Mouse (Mus musculus) stomach, postnatal 0 days (tissue): ENCODE measurements around the gene Tomm22.

Experiments used
- CTCF ChIP-seq: IDR thresholded peaks from 2 replicates; pipeline ENCODE4 v1.5.1; 2016; ENCODE audit warnings: antibody characterized with exemption, low read depth, mild to moderate bottlenecking, moderate library complexity
- EP300 ChIP-seq: optimal IDR thresholded peaks from 2 replicates; pipeline ENCODE3; 2016; ENCODE audit warnings: antibody characterized with exemption

GRCm38 (mm10) chr15:79690426-79691022 is 19.9 kb downstream of the Tomm22 start, which contains the start of gene Gtpbp1:
- TF ChIP-seq CTCF (no peak), EP300 (no peak)
